Mouse (Mus musculus) bone marrow macrophage, adult 2 months (primary cell): ENCODE measurements around the gene Zfp626.

Experiments used
- CTCF ChIP-seq: IDR thresholded peaks from 2 replicates; pipeline ENCODE4 v1.5.1; 2012; ENCODE audit warnings: low read depth, mild to moderate bottlenecking, low read length, moderate library complexity
- POLR2A ChIP-seq: IDR thresholded peaks from 2 replicates; pipeline ENCODE4 v1.6.1; 2012; ENCODE audit warnings: mild to moderate bottlenecking, low read depth, low read length, borderline replicate concordance

DNA sequence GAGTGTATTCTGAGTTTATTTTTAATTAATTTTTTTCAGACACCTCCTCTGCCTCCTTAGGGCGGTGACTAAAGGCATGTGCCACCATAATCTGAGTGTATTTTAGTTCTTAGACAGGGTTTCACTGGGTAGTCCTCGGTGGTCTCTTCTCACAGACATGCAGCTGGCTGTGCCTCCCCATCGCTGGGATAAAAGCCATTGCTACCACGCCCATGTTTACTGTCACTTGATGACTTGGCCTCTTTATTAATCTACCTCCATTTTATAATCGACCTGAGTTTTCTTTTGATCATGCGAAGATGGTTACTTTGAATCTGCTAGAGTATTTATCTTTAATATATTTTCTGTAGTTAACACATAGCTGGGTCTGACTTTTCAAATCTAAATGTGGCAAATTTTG is 30.9 kb downstream of the Zfp626 start:
- TF ChIP-seq POLR2A (no peak), CTCF (no peak)
